Mouse (Mus musculus) spleen, adult 2 months (tissue): ENCODE measurements around the gene Snd1.

ENCODE experiments used
- CTCF ChIP-seq: fragments of 200-500 bp; IDR thresholded peaks from 2 replicates; pipeline ENCODE4 v1.5.1; 2011; ENCODE audit warnings: mild to moderate bottlenecking, inconsistent platforms; ENCODE audit not compliant: insufficient read depth, insufficient read length, insufficient replicate concordance; ENCODE audit errors: extremely low read depth
- POLR2A ChIP-seq: fragments of 200-500 bp; IDR thresholded peaks from 2 replicates; pipeline ENCODE4 v1.6.1; 2011; ENCODE audit warnings: low read depth, low read length, inconsistent platforms

- TF ChIP-seq CTCF = no peak
- TF ChIP-seq POLR2A = no peak
These were observed 181.6 kb downstream of the Snd1 start for GRCm38 (mm10) chr6:28656511-28656910.
